Mouse (Mus musculus) testis, postnatal 10 days (tissue): ENCODE data around the gene Olfr556.
A peak's percentile ranks its signal among the peaks of the same experiment; 100 is the strongest.
"Not testable (repeated sequence)": the region's sequence is repeated elsewhere in the genome, so short reads cannot be mapped to it uniquely, and the experiment has no call there.

ENCODE experiments used
- DNase-seq: peaks from one replicate; pipeline ENCODE4 v3.0.0; 2021; ENCODE audit warnings: low spot score

The Olfr556 gene

DNA sequence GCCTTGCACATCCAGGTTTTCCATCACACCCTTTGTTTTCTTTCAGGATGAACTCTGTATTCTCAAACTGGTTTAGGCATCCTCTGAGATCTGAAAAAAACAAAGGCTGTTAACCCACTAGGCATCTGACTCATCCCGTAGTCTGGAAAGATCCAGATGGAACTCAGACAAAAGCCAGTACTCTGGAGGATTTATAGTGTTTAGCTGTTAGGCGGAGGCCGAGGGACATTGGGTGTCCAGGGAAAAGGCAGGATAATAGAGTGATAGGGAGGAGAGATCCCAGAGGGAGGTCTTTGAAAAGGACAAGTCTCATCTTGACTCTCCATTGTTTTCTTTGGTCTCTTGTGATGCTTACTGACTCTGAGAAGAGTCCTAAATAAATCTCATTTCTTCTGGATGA is at the start of gene Olfr556:
Gene Olfr556, plus strand, starts transcription at position 301 of the 400 bp plus-strand sequence.
- no peak for DNase-seq

DNA sequence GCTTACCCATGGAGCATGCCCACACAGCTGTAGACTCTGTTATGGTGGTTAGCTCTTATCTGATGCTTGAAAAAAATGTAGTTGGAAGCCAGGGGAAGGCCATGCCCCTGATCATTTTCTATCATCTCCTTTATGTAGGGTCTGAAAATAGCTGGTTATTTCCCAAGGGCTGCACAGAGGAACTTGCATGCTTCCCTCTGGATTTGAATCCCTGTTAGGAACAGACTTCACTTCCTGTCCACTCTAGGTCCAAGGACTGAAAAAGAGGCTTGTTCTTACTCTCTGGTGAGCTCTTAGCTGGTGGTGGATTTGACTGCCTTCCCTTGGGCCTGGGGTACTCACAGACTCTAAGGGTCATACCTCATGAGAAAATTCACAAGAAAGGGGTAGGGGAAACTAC is 46.6 kb upstream of the Olfr556 start, which contains the start of gene Olfr553:
Gene Olfr553, minus strand, starts transcription at position 101 of the 400 bp plus-strand sequence.
- no peak for DNase-seq

DNA sequence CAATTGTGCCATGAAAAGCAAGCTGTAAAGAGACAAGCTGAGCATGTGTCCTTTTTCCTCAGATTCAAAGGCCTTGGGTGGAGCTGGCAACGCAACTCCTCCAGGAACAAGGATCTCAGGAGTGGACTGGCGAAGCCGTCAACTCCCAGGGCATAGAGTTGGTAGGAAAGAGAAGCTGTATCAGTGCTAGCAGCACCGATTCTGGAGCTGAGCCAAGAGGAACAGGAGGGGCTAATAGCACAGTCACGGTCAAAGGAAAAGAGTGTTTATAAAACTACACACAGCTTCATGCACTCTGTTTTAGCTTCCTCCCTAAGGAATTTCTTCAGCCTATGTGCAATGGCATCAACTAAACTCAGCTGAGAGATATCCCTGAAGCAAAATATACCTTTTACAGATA is 45.1 kb upstream of the Olfr556 start:
- no peak for DNase-seq

DNA sequence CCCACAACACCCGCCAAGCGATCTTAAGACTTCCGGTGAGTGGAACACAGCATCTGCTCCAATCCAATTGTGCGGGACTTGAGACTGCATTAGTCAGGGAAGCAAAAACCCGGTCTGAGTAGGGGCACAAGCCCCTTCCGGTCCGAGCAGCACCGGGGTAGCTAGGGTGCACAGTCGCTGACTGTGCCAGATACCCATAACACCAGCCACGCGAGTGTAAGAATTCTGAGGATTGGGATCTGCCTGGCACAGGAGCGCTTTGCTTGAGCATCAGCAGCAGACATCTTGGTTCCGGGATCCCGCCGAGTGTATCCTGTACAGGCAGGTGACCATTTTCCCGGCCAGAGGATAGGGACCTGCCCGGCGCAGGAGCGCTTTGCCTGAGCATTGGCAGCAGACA is 44.3 kb upstream of the Olfr556 start:
- not testable (repeated sequence) for DNase-seq

DNA sequence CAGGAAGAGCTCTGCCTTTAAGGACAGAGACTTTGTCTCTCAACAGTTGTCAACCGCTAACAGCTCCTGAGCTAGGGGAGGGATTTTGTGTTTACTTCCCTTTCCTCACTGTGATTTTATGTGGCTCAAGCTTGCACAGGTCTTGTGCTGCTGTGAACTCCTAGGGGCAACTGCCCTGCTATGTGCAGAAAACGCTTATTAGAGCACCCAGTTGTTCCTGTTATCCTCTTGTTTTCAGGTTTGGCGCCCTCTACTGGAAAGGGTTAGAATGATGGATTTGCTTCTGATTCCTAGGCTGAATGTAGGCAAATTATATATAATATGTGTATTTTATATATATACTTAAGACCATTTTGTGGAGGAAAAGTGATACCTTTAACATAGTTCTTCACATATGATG is 28.0 kb upstream of the Olfr556 start:
- DNase-seq = peak; percentile 49

DNA sequence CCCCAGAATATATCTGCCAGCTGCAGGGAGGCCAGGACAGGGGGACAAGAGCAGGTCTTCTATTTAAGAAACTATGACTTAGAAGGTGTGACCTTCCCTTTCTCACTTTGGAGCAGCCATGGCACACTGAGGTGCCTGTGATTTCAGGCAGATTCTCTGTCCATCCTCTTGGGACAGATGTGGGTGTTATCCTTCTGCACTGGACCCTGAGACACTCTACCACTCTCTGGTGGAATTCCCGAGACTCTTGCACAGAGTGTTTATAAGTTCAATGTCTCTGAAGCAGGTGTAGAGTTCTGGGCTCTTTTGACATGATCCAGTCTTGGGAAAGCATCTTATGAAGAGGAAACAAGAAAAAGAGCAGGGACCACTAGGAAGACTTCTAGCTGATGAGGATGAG is 26.6 kb upstream of the Olfr556 start, which contains the start of gene Olfr554:
Gene Olfr554, plus strand, starts transcription at position 301 of the 400 bp plus-strand sequence.
- DNase-seq = no peak

DNA sequence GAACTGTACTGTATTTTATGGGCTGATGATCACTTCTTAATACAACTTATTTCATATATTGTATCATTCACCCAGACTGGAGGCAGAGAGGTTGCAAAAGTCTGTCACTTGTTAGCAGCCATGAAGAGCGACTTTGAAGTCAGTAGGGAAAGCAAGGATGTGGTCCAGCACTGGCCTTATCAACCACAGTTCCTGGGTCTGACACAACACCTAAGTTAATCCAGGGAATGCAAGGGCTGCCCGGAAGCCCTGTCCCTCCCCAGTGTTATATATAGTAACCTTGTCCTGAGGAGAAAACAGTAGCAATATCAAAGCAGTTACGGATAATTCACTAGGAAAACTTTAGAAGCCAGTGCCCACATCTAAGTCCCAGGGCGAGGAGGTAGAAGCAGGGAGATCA is 19.8 kb upstream of the Olfr556 start:
- not testable (repeated sequence) for DNase-seq

DNA sequence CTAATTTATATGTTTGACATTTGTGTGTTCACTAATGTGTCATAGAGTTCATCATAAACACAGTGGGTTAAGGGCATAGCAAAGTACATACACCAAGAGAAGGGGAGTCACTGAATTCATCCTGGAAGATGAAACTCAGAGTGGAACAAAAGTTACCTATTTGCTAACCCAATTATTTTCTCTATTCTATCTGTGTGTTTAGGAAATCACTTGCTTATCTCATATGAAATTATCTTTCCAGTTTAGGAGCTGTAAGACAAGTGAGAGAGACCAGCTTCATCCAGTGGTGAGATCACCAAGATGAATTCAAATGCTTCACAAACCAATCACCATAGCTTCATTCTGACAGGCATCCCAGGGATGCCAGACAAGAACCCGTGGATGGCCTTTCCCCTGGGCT is 6.2 kb upstream of the Olfr556 start, which contains the start of gene Olfr555:
Gene Olfr555, plus strand, starts transcription at position 301 of the 400 bp plus-strand sequence.
- DNase-seq = no peak

DNA sequence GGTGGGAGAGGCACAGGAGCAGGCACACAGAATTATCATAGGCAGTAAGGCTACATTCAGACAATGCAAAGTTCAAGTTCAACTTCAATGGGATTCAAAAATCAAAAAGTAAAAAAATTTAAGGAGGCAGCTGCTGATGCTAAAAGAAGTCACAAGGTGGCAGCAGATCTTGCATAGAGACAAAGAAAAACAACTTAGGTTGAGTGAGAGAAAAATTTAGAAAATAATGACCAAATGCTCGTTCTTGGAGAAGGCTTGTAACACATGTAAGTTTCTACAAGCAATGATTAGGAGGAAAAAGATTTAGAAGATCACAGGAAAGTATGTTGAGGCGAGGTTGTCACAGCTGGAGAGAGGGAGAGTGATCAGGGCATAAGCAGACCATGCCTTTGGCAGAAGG is 679 bp downstream of the Olfr556 start:
- DNase-seq = no peak

DNA sequence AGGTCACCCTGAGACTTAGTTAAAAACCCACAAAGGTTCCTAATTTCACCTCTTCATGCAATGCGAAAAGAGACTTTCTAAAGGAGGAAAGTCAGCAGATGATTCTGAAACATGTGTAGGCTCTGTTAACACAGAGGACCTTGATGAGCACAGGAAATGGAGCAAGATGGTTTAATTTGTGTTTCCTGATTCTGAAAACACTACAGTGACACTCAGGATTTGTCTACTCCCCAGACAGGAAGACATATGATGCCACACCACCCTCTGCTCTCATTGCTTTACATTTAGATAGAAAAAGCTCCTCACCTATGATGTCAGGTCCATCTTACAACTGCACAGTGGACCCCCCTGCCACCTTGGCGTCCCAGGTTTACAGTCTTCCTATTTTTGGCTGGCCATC is 11.5 kb downstream of the Olfr556 start:
- DNase-seq = no peak

DNA sequence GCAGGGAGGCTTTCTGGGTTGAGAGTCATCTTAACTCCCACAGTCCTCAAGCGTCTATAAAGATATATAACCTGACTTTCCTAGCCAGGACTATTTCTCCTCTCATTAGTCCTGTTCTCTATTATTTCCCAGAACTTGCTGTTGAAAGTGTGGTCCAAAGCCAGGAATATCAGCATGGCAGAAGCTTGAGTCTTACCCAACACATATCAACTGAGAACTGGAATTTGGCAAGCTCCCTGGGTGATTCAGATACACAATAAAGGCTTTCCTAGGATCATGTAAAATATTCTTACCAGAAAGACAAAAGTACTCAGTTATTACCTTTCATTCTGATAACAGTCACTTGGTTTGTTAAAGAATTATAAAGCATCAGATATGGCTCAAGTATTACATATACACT is 17.2 kb downstream of the Olfr556 start:
- DNase-seq = no peak

DNA sequence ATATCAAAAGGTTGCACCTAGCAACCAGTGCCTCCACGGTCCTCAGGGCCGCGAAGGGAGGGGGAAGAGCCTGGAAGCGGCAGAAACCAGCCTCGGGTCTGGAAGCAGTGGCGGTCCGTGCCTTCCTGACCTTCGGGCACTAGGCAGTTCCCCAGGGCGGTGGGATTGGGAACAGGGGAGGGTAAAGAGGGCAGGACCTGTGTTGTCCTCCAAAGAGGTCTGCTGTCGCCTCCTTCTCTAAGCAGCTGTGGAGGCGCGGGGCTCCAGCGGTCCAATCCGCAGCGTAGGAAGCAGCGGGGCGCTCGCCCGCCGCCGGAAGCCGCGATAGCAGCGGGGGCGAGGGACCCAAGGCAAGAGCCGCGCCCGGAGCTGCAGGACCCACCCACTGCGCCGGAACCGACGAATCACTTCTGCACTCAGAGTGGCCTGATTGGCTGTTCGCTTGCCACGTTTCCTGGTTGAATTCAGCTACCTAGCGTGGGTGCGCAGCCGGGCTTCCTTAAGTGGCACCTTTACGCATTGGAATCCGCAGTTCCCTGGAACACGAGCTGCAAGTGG is 22.3 kb downstream of the Olfr556 start, which contains the start of gene Trim68:
Gene Trim68, minus strand, starts transcription at position 384 of the 558 bp plus-strand sequence.
- peak; percentile 88 for DNase-seq

DNA sequence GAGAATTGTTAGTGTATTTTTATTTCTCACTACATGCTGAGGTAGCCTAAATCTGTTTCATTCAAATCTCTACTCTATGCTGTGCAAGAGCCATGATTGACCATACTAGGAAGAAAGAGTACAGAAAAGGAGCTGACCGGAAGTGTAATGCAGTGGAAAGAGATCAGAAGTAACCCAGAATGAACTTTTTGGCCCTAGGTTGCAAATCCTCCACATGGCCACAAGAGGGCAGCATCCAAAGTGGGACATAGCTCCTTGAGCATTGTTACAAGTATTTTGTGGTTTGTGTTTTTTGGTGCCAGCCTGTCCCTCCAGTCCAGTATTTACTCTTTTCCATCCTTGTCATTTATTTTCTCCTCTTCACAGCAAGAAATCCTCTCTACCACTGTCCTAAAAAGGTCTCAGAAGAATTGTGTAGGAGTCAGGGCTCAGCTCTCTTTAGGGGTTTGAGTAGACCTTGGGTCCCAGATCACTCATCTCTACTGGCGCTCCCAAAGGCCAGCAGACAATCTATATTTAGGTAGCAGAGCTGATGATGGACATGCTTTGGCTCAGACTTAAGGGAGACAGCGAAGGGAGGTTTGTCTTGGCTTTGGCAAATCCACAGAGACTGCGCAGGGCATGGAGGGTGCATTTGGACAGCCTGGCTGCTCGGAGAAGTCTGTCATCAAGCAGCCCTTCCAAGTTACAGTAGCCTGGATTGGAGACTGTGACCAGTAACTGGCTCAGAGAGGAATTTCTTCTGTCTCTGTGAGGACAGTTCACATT is 30.8 kb downstream of the Olfr556 start, which contains the start of gene Olfr557:
Gene Olfr557, plus strand, starts transcription at position 553 of the 768 bp plus-strand sequence.
- DNase-seq = peak; percentile 60

DNA sequence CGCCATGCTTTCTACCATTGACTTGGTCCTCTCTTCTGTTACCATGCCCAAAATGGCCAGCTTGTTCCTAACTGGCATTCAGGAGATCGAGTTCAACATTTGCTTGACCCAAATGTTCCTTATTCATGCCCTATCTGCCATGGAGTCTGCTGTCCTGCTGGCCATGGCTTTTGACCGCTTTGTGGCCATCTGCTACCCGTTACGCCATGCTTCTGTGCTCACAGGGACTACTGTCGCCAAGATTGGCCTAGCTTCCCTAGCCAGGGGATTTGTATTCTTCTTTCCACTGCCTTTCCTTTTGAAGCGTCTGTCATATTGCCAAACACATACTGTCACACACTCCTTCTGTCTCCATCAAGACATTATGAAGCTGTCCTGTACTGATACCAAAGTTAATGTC is 33.8 kb downstream of the Olfr556 start:
- DNase-seq = no peak

DNA sequence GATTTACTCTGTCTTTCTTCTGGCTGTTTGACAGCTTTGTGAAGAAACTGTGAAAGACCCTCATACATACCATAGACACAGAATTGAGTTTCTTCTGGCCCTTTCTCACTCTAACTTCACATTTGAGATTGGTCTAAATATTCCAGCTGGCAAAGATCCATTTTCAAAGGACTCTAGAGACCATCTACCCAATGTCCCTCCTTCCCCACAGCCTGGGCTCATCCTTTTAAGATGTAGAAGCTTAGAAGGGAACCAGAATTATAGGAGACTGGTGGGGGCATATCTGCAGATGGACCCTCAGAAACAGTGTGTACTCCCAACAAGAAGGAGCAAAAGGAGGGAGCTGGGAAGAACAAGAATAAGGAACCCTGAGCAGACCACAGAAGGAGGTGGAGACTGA is 37.2 kb downstream of the Olfr556 start, which contains the start of gene Olfr558:
Gene Olfr558, plus strand, starts transcription at position 301 of the 400 bp plus-strand sequence.
- no peak for DNase-seq

DNA sequence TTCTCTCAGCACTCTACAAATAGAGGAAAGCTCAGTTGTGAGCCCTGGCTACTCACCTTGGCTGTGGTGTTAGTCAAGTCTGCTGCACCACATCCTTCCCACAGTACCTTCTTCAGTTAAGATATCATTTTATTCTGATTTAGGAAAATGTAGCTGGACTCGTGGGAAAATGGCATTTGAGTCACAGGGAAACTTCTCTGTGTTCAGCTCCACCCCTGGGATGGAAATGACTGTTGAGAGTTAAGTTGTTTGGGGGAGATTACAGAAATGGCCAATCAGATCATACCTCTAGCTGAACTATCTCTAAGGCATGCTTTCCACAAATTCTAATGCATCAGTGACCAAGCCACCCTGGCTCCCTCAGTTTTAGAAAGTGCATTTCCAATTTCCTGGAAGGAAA is 54.3 kb downstream of the Olfr556 start, which contains the start of gene Olfr33:
Gene Olfr33, minus strand, starts transcription at position 101 of the 400 bp plus-strand sequence.
- DNase-seq = no peak
